Mouse (Mus musculus) midbrain, postnatal 0 days (tissue): Measurements from ENCODE around the gene Tmem63b. TPM values are rescaled to one million over a fixed set of nuclear protein-coding genes. Genes with fewer than 3 reads are reported as not detected.

Experiments used
- ATAC-seq: fragments of 200-750 bp; cut with Nextera tagmentation; 2 replicates; pipeline ENCODE4 v1.8.0; 2017; ENCODE audit warnings: moderate number of reproducible peaks, mild to moderate bottlenecking, moderate TSS enrichment, moderate library complexity; ENCODE audit not compliant: low FRiP score
- DNase-seq: peaks from one replicate; pipeline ENCODE4 v3.0.0-alpha.2; 2015; ENCODE audit warnings: low spot score
- H3K27ac ChIP-seq: fragments of 300-500 bp; sonication (generic); 2 replicates; pipeline ENCODE4 v1.5.1; 2014; ENCODE audit warnings: low read depth, mild to moderate bottlenecking, low read length, mixed read lengths
- H3K27me3 ChIP-seq: fragments of 300-500 bp; sonication (generic); 2 replicates; pipeline ENCODE4 v1.6.1; 2014; ENCODE audit warnings: low read length, control low read depth, mixed read lengths; ENCODE audit not compliant: insufficient read depth
- H3K36me3 ChIP-seq: fragments of 300-500 bp; sonication (generic); 2 replicates; pipeline ENCODE4 v1.6.1; 2014; ENCODE audit warnings: low read length, control low read depth, mixed read lengths; ENCODE audit not compliant: insufficient read depth
- H3K4me1 ChIP-seq: fragments of 300-500 bp; sonication (generic); 2 replicates; pipeline ENCODE4 v1.6.1; 2014; ENCODE audit warnings: mild to moderate bottlenecking, control low read depth, antibody characterized with exemption, low read length, mixed read lengths; ENCODE audit not compliant: insufficient read depth
- H3K4me2 ChIP-seq: fragments of 300-500 bp; sonication (generic); 2 replicates; pipeline ENCODE4 v1.6.1; 2014; ENCODE audit warnings: low read depth, mild to moderate bottlenecking, low read length, mixed read lengths; ENCODE audit not compliant: poor library complexity, severe bottlenecking
- H3K4me3 ChIP-seq: fragments of 300-500 bp; sonication (generic); 2 replicates; pipeline ENCODE4 v1.5.1; 2014; ENCODE audit warnings: low read depth, mild to moderate bottlenecking, low read length, moderate library complexity
- H3K9ac ChIP-seq: fragments of 300-500 bp; sonication (generic); replicated peaks from 2 replicates; pipeline ENCODE4 v1.6.1; 2014; ENCODE audit warnings: mild to moderate bottlenecking, low read length, moderate library complexity, mixed read lengths; ENCODE audit not compliant: poor library complexity, severe bottlenecking
- H3K9me3 ChIP-seq: fragments of 300-500 bp; sonication (generic); 2 replicates; pipeline ENCODE4 v1.6.1; 2016; ENCODE audit warnings: low read length, control low read depth
- CTCF ChIP-seq: IDR thresholded peaks from 2 replicates; pipeline ENCODE4 v1.5.1; 2016; ENCODE audit warnings: antibody characterized with exemption, mild to moderate bottlenecking
- WGBS: fragments of 180-500 bp; shearing (Covaris S2); extraction: QIAGEN DNeasy Blood & Tissue Kit; methylation state at CpG from one replicate; pipeline ENCODE4 v1.1.7; 2014; 5-methylcytosine and 5-hydroxymethylcytosine counted together
- polyA plus RNA-seq: library from polyadenylated mRNA; unstranded; fragments of >200 nt; fragmentation: Nextera tagmentation; extraction: Ambion mirVana; gene quantifications from 2 replicates; pipeline ENCODE4 v1.2.1, GENCODE M21; 2015
- total RNA-seq: library from RNA; depleted of rRNA; stranded (reverse); fragments of >200 nt; gene quantifications from 2 replicates; pipeline ENCODE4 v1.2.3, GENCODE M21; 2014

Gene Tmem63b
- total and polyA plus RNA-seq, 2 experiments from 2014 or later: 149 to 213 TPM

GRCm38 (mm10) chr17:45666091-45666490, 20.6 kb downstream of the Tmem63b start:
- Histone ChIP-seq H3K4me3 (no peak overlapping the region), H3K4me1 (no peaks in the 10 kb centered on the region), H3K27me3 (no peaks in the 10 kb centered on the region), H3K9me3 (no peaks in the 10 kb centered on the region), H3K36me3 (peaks cover 72% of the 10 kb centered on the region), H3K4me2 (no peak overlapping the region), H3K27ac (no peak overlapping the region), H3K9ac (no peak overlapping the region)
- no peak for TF ChIP-seq CTCF
- DNase-seq (no peak), ATAC-seq (no peak)
- 85% methylated on average over 11 of the region's 11 CpGs for WGBS

- 92% methylated on average over 13 of the region's 13 CpGs for WGBS
Measured at GRCm38 (mm10) chr17:45664608-45665007, 22.1 kb downstream of the Tmem63b start.

DNA sequence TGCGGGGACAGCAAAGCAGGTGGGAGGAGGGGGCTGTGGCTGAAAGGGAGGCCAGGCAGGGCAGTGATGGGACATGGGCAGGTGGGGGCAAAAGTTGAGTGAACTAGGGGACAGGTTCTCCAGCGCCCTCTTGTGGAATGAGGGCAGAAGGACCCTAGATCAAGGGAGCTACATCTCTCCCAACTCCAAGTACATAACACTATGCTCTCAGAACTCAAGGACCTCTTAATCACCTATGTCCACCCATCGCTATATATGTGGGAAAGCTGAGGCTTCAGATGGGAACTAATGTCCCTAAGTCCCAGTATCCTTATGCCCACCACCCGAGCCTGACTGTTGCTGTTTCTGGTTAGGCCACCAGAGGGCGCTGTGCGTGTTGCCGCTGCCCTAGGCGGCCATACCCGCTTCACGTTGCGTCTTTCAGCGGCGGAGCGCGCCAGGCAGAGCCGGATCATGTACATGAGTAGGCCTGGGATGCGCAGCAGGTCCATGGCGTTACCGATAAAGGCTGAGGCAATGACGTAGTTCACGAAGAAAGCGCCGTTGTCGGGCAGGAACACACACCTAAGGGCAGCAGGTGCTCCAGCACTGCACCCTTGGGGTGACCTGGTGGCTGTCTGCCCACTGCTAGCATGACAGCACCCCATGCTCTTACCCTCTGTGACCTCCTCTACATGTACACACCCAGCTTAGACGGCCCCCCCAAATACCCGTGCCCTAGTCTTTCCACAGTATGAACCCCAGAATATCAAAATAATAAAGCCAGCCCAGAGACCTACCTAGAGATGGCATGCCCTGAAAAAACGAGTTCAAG, 23.4 kb downstream of the Tmem63b start:
- no peak overlapping the region for H3K4me3 ChIP-seq
- DNase-seq: peak; percentile 80
- peak overlapping the region; percentile 18; the same call in 1 of the 2 replicates for H3K4me2 ChIP-seq
- peak; percentile 79 for ATAC-seq
- peaks cover 54% of the 10 kb centered on the region for H3K36me3 ChIP-seq
- H3K27me3 ChIP-seq: no peaks in the 10 kb centered on the region
- TF ChIP-seq CTCF: peak; percentile 98
- H3K4me1 ChIP-seq: no peaks in the 10 kb centered on the region
- H3K27ac ChIP-seq: peak overlapping the region; percentile 47; the same call in 1 of the 2 replicates
- WGBS: 22% methylated on average over 26 of the region's 27 CpGs
- no peak overlapping the region for H3K9ac ChIP-seq
- no peaks in the 10 kb centered on the region for H3K9me3 ChIP-seq

More at GRCm38 (mm10) chr17:45664608-45665007, 22.1 kb downstream of the Tmem63b start:
- ATAC-seq (no peak), DNase-seq (no peak)
- no peak for TF ChIP-seq CTCF
- no peak overlapping the region for H3K9ac ChIP-seq
- H3K27ac ChIP-seq: no peak overlapping the region
- no peak overlapping the region for H3K4me2 ChIP-seq
- peaks cover 62% of the 10 kb centered on the region for H3K36me3 ChIP-seq
- no peak overlapping the region for H3K4me3 ChIP-seq
- H3K27me3 ChIP-seq: no peaks in the 10 kb centered on the region
- H3K4me1 ChIP-seq: no peaks in the 10 kb centered on the region
- H3K9me3 ChIP-seq: no peaks in the 10 kb centered on the region

DNA sequence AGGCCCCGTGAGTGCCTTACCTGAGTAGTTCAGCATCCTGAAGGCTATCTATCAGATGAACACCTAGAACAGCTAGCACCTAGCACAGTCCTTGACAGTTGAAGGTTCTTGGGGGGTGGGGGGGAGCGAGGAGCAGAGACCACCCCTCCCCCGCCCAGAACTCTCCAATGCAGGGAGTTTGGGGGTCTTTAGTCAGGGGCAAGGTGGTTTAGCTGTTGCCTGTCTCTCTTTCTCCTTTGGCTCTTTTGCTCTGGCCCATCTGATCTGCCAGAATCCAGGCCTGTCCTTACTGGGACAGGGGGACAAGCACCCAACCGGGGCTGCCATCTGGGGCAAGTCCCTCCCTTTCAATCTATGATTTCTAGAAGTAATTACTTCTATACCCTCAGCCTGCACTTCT, 27.5 kb downstream of the Tmem63b start, which contains the start of gene Capn11:
Capn11 (minus strand) TSS at position 101 of the 400 bp plus-strand sequence.
- Histone ChIP-seq H3K4me3 (no peak within 1 kb of the TSS), H3K4me1 (no peaks in the 10 kb centered on the region), H3K36me3 (peaks cover 21% of the 10 kb centered on the region), H3K9ac (no peak within 1 kb of the TSS), H3K27me3 (no peaks in the 10 kb centered on the region), H3K9me3 (no peaks in the 10 kb centered on the region), H3K4me2 (no peak within 1 kb of the TSS), H3K27ac (no peak within 1 kb of the TSS)
- WGBS: 85% methylated on average over 4 of the region's 4 CpGs
- ATAC-seq (no peak), DNase-seq (no peak)
- TF ChIP-seq CTCF: no peak

DNA sequence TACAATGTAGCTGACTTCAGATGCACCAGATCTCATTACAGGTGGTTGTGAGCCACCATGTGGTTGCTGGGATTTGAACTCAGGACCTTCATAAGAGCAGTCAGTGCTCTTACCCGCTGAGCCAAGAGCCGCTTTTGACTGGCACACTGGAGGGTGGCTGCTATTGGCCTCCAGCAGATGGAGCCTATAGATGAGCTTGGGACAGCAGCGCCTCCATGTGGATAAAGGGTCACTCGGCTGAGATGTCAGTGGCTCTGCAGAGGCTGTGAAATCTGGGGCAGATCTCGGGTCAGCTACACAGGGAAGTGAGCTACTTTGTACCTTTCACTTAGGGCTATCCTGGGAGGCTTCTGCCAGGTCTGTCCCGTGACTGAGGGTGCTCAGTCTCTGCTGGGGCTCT, 30.9 kb downstream of the Tmem63b start:
- no peaks in the 10 kb centered on the region for H3K9me3 ChIP-seq
- H3K9ac ChIP-seq: no peak overlapping the region
- H3K27me3 ChIP-seq: no peaks in the 10 kb centered on the region
- DNase-seq (peak; percentile 42), ATAC-seq (no peak)
- peaks cover 2% of the 10 kb centered on the region; the same call in 1 of the 2 replicates for H3K36me3 ChIP-seq
- no peak overlapping the region for H3K27ac ChIP-seq
- WGBS: 23% methylated on average over 6 of the region's 6 CpGs
- H3K4me3 ChIP-seq: no peak overlapping the region
- H3K4me1 ChIP-seq: no peaks in the 10 kb centered on the region
- TF ChIP-seq CTCF: peak; percentile 57
- H3K4me2 ChIP-seq: no peak overlapping the region

DNA sequence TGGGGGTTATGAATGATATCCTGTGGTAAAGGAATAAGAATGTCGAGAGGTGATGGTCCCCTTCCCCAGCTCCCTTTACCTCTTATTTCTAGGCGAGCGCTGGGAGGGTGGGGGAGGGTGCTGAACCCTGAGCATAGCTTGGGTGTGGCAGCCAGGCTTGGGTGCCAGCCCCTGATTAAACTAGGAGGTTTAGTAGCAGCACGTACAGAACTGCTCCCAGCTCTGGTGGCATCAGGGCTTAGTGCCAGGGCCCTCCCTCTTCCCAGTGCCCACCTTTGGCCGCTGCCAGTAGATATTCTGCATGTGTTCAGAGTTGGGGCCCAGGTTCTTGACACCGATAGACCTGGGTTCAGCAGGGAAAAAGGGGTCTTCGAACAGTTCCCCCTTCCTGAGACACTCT, 33.5 kb downstream of the Tmem63b start:
- Histone ChIP-seq H3K27me3 (no peaks in the 10 kb centered on the region), H3K9me3 (no peaks in the 10 kb centered on the region), H3K4me1 (no peaks in the 10 kb centered on the region), H3K4me2 (no peak overlapping the region), H3K36me3 (no peaks in the 10 kb centered on the region), H3K9ac (no peak overlapping the region), H3K4me3 (no peak overlapping the region), H3K27ac (no peak overlapping the region)
- no peak for TF ChIP-seq CTCF
- ATAC-seq (no peak), DNase-seq (no peak)
- WGBS: 68% methylated on average over 7 of the region's 7 CpGs
